Mouse (Mus musculus) thymus, adult 2 months (tissue): Measurements from ENCODE around the gene Fam192a. TPM values are rescaled to one million over a fixed set of nuclear protein-coding genes. Genes with fewer than 3 reads are reported as not detected.
A peak's percentile ranks its signal among the peaks of the same experiment; 100 is the strongest.

Experiments
- DNase-seq: peaks from one replicate; pipeline ENCODE4 v3.0.0; 2021
- H3K27ac ChIP-seq: fragments of 200-500 bp; 2 replicates; pipeline ENCODE4 v1.5.1; 2012; ENCODE audit warnings: low read length, control low read depth; ENCODE audit not compliant: control insufficient read depth, insufficient read depth
- H3K27me3 ChIP-seq: fragments of 200-500 bp; 2 replicates; pipeline ENCODE4 v1.6.1; 2012; ENCODE audit warnings: mild to moderate bottlenecking, low read length, moderate library complexity, mixed read lengths; ENCODE audit not compliant: control insufficient read depth, insufficient read depth
- H3K36me3 ChIP-seq: fragments of 200-500 bp; 2 replicates; pipeline ENCODE4 v1.6.1; 2012; ENCODE audit warnings: mild to moderate bottlenecking, low read length, moderate library complexity; ENCODE audit not compliant: control insufficient read depth, insufficient read depth
- H3K4me1 ChIP-seq: fragments of 200-500 bp; replicated peaks from 2 replicates; pipeline ENCODE4 v1.6.1; 2012; ENCODE audit warnings: low read length; ENCODE audit not compliant: control insufficient read depth, insufficient read depth
- H3K4me3 ChIP-seq: fragments of 200-500 bp; 2 replicates; pipeline ENCODE4 v1.5.1; 2012; ENCODE audit warnings: mild to moderate bottlenecking, low read length, control low read depth, moderate library complexity; ENCODE audit not compliant: control insufficient read depth, insufficient read depth
- CTCF ChIP-seq: fragments of 200-500 bp; IDR thresholded peaks from 2 replicates; pipeline ENCODE4 v1.5.1; 2012; ENCODE audit warnings: mild to moderate bottlenecking, control low read depth, low read length, moderate library complexity, borderline replicate concordance; ENCODE audit not compliant: control insufficient read depth, poor library complexity, insufficient read depth; ENCODE audit errors: extremely low read depth
- POLR2A ChIP-seq: fragments of 200-500 bp; IDR thresholded peaks from 2 replicates; pipeline ENCODE4 v1.6.1; 2012; ENCODE audit warnings: mild to moderate bottlenecking, low read length, control low read depth, moderate library complexity; ENCODE audit not compliant: control insufficient read depth, poor library complexity, insufficient read depth; ENCODE audit errors: extremely low read depth
- WGBS: fragments of 180-500 bp; shearing (Covaris S2); methylation state at CpG from one replicate; pipeline ENCODE4 v1.1.7; 2018; 5-methylcytosine and 5-hydroxymethylcytosine counted together
- polyA plus RNA-seq: library from polyadenylated mRNA; depleted of rRNA; stranded (reverse); fragments of >200 nt; gene quantifications from 2 replicates; pipeline ENCODE4 v1.2.3, GENCODE M21; 2012; rRNA removed

Gene Fam192a
- polyA plus RNA-seq = 28.3 and 31.5 TPM in 2 replicates

GRCm38 (mm10) chr8:94601607-94602385 is at the start of gene Fam192a, which contains the start of gene Rspry1:
Fam192a (minus strand) TSS chr8:94601997.
Rspry1 (plus strand) TSS chr8:94601937.
- H3K4me1 ChIP-seq = peaks cover 9% of the 10 kb centered on the region; the same call in 1 of the 2 replicates
- WGBS = under 1% methylated on average over 55 of the region's 55 CpGs
- peak within 1 kb of the TSS; percentile 39 for H3K27ac ChIP-seq
- H3K27me3 ChIP-seq = no peaks in the 10 kb centered on the region
- TF ChIP-seq CTCF (0 out of 2 replicates have a peak, but pooled peaks have one; percentile 34), POLR2A (peak; percentile 73; the same call in 1 of the 2 replicates)
- peak within 1 kb of the TSS; percentile 80 for H3K4me3 ChIP-seq
- no peaks in the 10 kb centered on the region for H3K36me3 ChIP-seq
- DNase-seq = peak; percentile 100

- TF ChIP-seq POLR2A (no peak), CTCF (no peak)
- Histone ChIP-seq H3K4me3 (no peak overlapping the region), H3K27ac (no peak overlapping the region), H3K27me3 (no peaks in the 10 kb centered on the region), H3K4me1 (no peaks in the 10 kb centered on the region), H3K36me3 (peaks cover 54% of the 10 kb centered on the region)
- DNase-seq = no peak
- 93% methylated on average over 3 of the region's 3 CpGs for WGBS
Measured at GRCm38 (mm10) chr8:94649496-94649895, 47.7 kb upstream of the Fam192a start.

GRCm38 (mm10) chr8:94646165-94646564 is 44.4 kb upstream of the Fam192a start:
- no peak overlapping the region for H3K4me3 ChIP-seq
- no peaks in the 10 kb centered on the region for H3K27me3 ChIP-seq
- no peak for DNase-seq
- no peaks in the 10 kb centered on the region for H3K4me1 ChIP-seq
- TF ChIP-seq CTCF (no peak), POLR2A (no peak)
- no peak overlapping the region for H3K27ac ChIP-seq
- 95% methylated on average over 3 of the region's 3 CpGs for WGBS
- peaks cover 53% of the 10 kb centered on the region for H3K36me3 ChIP-seq

GRCm38 (mm10) chr8:94645202-94645601 is 43.4 kb upstream of the Fam192a start:
- H3K27me3 ChIP-seq = no peaks in the 10 kb centered on the region
- 71% methylated on average over 1 of the region's 1 CpGs for WGBS
- H3K36me3 ChIP-seq = peaks cover 56% of the 10 kb centered on the region
- H3K4me3 ChIP-seq = no peak overlapping the region
- no peak for DNase-seq
- H3K4me1 ChIP-seq = no peaks in the 10 kb centered on the region
- no peak overlapping the region for H3K27ac ChIP-seq
- TF ChIP-seq CTCF = no peak
- no peak for TF ChIP-seq POLR2A

- Histone ChIP-seq H3K4me1 (no peaks in the 10 kb centered on the region), H3K27ac (no peak overlapping the region), H3K4me3 (no peak overlapping the region), H3K36me3 (peaks cover 68% of the 10 kb centered on the region), H3K27me3 (no peaks in the 10 kb centered on the region)
- TF ChIP-seq CTCF (no peak), POLR2A (no peak)
- DNase-seq = no peak
- 97% methylated on average over 3 of the region's 3 CpGs for WGBS
Measured at GRCm38 (mm10) chr8:94641938-94642337, 40.1 kb upstream of the Fam192a start.

- no peak overlapping the region for H3K27ac ChIP-seq
- DNase-seq = no peak
- WGBS = 94% methylated on average over 2 of the region's 2 CpGs
- TF ChIP-seq POLR2A = no peak
- TF ChIP-seq CTCF = no peak
- H3K4me1 ChIP-seq = no peaks in the 10 kb centered on the region
- H3K36me3 ChIP-seq = peaks cover 67% of the 10 kb centered on the region
- H3K27me3 ChIP-seq = no peaks in the 10 kb centered on the region
- no peak overlapping the region for H3K4me3 ChIP-seq
Measured at GRCm38 (mm10) chr8:94641183-94641582, 39.4 kb upstream of the Fam192a start.
